Mouse (Mus musculus) cerebellum, postnatal 10 days (tissue): ENCODE data around the gene Diras2.
"Not testable (repeated sequence)": the region's sequence is repeated elsewhere in the genome, so short reads cannot be mapped to it uniquely, and the experiment has no call there.

Source experiments
- DNase-seq, 2 experiments: peaks; one replicate each; pipeline ENCODE4 v3.0.0; 2021; ENCODE audit warnings: mixed read lengths in 2 of 2

Gene Diras2

GRCm38 (mm10) chr13:52516561-52516960 is 14.5 kb downstream of the Diras2 start:
- DNase-seq: no peak

GRCm38 (mm10) chr13:52516051-52516450 is 15.0 kb downstream of the Diras2 start:
- DNase-seq: no peak

- DNase-seq: peak; percentile 42 to 59
Measured at GRCm38 (mm10) chr13:52513554-52513953, 17.5 kb downstream of the Diras2 start.

DNA sequence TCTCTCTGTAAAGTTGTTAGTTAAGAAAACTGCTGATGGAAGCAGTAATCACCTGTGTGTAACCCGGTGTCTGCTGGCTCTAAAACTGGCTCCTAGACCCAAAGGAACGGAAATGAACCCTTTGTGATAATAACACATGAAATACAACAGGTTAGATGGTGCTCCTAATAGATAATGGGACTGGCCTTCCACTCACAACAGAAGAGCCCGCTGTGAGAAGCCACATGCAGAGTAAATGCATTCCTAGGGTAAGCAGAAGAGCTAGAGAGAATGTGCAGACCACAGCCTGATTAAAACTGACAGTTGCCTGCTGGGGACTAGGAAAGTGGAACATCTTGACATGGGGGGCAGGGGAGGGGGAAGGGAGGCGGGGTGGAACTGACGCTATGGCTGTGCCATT is 18.7 kb downstream of the Diras2 start:
- peak; percentile 91 to 94 for DNase-seq

DNA sequence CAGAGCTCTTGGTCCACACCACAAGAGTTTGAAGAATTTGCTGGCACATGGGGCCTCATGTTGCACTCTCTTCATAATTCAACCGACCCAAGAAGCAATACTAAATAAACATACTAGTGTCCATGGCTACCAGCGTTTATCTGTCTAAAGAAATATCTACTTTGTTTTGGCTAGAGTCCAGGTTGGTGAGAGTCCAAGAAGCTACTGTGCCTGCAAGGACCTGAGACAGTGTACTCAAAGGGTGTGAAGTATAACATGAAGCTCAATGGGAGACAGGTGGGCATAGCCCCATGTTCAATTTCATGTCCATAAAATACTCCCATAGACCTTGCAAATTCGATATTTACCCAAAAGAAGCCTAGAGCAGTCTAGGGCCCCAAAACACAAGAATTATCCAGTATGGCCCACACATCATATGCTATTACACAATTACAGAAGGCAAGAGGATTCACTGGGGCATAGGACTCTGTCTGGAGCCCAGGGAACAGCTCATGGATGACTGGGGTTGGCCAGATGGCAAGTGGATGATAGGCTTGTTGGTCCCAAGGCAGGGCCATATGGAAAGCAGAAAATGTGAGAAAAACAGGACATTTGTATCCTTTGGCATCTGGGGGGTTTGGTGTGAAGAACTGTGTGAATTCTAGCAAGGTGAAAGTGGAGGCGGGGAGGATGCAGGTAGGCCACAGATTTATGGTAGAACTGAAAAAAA is 20.8 kb downstream of the Diras2 start:
- DNase-seq: peak; percentile 82

DNA sequence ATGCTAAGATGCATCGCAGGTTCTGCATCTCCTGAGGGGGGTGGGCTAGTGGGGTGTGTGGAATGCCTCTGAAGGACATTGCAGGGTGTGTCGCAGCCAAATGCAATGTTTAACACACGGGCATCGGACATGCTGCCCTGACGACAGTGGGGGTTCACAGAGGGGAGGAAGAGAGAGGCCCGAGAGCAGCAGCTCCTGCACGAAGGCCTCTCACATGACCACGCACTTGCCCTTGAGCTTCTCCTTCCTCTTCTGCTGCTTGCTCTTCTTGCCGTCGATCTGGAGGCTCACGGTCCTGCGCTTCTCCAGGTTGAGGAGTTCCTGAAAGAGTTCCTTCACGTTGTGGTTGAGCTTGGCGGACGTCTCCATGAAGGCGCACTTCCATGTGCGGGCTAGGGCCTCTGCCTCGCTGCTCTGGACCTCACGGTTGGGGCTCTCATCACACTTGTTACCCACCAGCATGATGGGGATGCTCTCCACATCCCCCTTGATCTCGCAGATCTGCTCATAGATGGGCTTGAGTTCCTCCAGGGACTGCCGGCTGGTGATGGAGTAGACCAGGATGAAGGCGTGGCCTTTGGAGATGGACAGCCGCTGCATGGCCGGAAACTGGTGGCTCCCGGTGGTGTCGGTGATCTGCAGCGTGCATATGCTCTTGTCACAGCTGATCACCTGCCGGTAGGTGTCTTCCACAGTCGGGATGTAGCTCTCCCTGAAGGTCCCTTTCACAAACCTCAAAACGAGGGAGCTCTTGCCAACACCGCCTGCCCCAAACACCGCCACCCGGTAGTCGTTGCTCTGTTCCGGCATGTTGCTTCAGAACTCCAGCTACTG is 23.4 kb downstream of the Diras2 start:
- DNase-seq: no peak

- DNase-seq: not testable (repeated sequence)
Measured at GRCm38 (mm10) chr13:52506822-52507221, 24.3 kb downstream of the Diras2 start.

- DNase-seq: peak; percentile 80 to 84
Measured at GRCm38 (mm10) chr13:52505683-52506285, 25.3 kb downstream of the Diras2 start.

DNA sequence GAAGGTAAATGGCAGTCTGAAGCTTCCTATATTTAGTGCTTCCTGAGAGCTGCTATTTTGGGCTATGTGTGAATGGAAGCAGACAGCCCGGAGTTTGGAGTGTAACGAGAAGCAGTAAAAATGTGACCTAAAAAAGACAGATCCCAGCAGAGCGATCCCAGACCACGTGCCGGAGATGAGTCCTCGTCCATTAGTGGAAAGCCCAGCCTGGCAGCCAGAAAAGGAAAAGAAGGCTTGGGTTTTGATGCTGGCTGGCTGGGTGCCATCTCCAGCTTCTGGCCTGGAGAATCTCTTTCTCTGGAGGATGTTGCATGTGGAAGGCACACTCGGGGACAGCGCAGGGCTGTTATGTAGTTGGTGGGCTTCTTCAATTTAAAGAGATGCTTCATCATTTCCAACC is 29.4 kb downstream of the Diras2 start:
- DNase-seq: peak; percentile 91 to 92

- DNase-seq: no peak
Measured at GRCm38 (mm10) chr13:52497029-52497550, 34.0 kb downstream of the Diras2 start.

DNA sequence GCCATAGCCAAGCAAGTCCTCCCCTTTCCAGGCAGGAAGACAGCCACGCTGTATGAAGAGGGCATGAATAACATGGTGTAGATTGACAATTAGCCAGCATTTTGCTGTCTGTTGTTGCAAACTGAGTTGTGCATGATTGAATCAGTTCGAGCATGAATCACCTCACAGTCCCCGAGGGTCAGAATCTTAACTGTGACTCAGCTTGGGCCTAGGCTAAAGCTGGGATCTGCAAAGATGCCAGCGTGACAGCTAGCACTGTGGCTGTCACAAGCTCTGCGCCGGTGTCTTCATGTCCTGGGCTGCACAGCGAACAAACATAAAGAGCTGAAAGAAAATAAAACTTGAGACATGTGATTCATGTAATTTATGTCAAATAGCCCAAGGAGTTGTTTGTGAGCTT is 42.3 kb downstream of the Diras2 start:
- DNase-seq: no peak

DNA sequence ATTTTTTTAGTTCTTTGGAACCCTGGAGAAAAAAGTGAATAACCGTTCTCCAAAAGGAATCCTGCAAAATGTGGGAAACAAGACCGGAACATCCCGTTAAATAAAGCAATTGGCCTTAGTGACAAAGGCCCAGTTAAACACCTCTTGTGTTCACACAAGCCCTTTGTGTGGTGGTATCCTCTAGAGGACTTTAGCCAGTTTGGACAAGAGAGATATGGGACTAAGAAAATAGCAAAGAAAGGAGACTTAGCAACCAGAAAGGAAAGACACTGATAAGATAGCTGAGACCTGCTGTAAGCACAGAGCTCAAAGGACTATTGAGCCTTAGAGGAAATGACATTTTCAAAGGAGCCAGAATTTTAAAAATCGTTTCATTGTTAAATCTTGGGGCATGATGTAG is 47.0 kb downstream of the Diras2 start:
- no peak for DNase-seq

DNA sequence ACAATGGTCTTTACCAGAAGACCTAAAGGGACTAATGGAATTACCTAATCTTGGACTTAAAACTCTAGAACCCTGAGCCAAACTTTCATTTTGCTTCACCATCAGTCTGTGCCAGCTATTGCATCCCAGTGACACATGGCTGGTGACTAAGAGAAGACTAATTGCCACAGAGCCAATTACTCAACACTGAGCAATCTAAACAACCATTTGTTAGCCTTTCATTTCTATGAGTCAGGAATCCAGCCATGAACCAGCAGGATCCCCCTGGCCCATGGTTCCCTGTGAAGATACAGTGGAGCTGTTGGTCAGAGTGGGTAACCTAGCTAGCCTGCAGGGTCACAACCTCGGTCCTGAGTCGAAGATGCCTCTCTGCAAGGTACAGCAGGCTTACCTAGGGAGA is 49.3 kb downstream of the Diras2 start:
- no peak for DNase-seq

DNA sequence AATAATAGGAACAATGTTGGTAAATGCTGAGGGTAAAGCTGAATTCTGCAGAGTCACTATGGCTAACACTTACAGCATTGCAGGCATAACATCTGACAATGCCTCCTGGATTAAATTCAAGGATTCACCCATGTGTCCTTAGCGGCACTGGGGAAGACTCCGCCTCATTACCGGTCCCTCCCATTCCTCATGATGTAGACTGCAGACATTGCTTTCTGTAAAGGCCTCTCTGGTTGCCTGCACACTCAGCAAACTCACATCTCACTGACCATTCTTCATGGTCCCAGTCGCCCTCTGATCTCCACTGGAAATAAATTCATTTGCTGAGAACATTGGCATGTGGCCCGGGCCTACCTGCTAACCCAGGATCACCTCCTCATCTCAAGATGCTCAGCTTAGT is 51.9 kb downstream of the Diras2 start:
- DNase-seq: no peak

DNA sequence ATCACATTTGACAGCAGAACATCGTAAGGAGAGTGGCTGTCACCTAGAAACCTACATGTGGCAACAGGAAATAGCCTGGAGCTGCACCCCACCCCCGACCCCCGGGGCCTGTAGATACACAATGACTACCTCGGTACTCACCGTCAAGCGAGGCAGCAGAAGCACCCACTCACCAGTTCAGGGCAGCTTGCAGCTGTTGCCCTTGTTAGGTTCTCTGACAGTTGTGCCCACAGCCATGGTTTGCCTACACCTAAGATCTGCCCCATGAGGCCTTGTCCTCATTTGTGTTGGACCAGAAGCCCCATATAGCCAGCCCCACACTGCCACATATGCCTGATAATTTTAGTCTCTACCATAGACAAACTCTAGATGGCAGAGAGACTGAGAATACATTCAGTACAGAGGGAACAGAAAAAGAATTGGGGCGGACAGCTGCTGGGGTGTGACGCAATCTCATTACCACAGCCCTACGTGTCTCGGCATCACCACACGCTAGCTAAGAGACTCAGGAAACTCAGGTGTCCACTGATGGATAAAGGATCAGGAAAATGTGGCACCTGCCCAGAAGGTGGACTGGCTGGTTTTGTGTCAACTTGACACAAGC is 54.0 kb downstream of the Diras2 start:
- DNase-seq: no peak

DNA sequence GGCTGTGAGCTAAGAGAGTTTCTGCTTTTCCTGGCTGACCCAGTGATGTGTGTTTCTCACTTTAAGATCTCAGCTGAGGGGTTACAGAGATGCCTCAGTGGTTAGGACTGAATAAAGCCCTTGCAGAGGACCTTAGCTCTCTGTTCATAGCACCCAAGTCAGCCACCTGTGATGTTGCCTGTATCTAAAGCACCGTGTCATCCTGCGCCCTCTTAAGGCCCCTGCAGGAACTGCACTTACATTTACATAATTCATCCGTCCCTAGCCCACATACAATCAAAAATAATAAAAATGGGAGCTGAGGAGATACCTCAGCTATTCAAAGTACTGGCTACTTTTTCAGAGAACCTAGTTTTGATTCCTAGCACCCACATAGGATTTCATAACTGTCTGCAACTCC is 54.9 kb downstream of the Diras2 start:
- no peak for DNase-seq

DNA sequence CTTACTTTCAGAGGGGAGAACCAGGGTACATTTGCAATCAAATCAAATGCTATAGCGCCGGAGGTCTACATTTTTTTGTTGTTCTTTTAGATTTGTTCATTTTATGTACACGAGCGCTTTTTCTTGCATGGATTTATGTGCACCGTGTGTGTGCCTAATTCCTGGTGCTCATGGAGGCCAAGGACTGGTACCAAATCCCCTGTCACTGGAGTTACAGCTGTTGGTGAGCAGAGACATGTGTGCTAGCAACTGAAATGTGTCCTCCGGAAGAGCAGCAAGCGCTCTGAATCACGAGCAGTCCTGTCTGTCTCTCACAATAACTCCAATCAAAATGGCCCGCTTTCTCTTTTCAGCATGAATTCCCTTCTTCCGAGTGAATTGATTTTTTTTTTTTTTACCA is 55.8 kb downstream of the Diras2 start:
- DNase-seq: no peak

DNA sequence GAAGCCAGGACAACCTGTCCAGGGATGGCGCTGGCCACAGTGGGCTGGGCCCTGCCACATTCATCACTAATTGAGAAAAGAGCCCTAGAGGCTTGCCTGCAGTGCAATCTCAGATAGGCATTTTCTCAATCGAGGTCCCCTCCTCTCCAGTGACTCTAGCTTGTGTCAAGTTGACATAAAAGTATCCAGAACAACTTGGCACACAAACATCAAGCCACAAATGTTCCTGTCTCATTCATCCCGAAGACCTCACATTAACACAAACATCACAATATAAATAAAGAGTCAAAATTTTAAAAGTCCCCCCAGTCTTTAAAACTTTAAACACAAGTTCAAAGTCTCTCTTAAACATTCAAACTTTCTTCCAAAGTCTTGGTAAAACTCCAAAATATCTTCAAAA is 56.3 kb downstream of the Diras2 start:
- no peak for DNase-seq

DNA sequence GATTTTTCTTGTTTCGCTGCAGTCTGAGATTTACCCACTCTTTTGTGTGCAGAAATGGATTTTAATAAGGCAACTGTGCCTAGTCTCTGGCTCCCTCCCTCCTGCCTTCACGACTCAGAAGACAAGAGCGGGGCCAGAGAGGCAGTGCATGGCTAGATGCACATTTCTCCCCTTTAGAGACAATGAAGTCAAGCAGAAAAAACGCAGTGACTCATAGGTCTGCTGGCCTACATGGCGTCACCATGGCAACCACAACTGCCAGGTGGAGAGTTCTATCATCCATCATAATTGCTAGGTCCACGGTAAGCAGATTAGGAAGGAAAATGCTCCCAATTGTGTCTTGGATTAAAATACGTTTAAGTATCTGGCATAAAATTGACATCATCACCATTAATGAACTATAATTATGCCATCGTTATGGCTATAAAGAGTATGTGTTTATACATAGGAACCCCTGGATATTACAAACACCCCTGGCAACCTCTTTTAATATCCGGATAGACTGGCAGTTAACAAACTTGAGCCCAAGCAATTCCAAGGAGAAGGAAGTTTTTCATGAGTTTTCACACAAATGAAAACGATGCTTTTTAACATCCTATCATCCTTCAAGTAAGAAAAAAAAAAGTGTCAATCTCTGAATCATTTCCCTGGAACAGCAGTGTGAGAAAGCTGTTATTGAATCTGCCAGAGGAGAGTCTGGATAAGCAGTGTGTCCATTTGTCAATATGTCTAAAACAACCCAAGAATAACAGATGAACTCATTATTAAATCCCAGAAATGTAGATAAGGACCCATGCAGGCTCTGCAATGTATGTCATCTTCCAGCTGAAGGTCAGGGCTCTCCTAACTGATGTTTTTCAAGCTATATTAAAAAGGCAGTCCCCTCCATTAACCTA is 61.0 kb downstream of the Diras2 start:
- peak; percentile 95 to 96 for DNase-seq

- no peak for DNase-seq
Measured at GRCm38 (mm10) chr13:52465141-52465540, 65.9 kb downstream of the Diras2 start.

- DNase-seq: peak; percentile 62 to 63
Measured at GRCm38 (mm10) chr13:52459982-52460381, 71.1 kb downstream of the Diras2 start.

DNA sequence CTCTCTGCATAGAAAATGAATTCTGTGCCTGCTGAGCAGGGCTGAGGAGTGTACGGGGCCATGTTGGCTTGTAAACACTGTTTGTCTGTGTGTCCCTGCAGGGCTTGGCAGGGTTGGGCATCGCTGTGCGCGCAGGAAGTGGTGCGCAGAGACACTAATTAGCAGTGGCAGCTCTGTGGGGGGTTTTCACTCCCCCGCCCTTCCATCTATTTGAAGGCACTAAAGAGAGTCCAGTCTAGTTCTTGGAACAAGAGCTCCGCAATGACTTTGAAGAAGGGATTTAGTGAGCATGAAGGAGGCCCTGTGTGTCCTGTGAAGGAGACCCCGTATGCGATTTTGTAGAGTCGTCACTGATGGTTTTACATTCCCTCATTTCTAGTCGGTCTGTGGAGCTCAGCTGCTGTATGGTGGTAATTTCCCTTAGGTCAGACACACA is 73.2 kb downstream of the Diras2 start:
- DNase-seq: peak; percentile 98
